Mouse (Mus musculus): ENCODE data around the gene Psma6. TPM values are rescaled to one million over a fixed set of nuclear protein-coding genes. Genes with fewer than 3 reads are reported as not detected.
"Not testable (repeated sequence)": the region's sequence is repeated elsewhere in the genome, so short reads cannot be mapped to it uniquely, and the experiment has no call there.

Gene Psma6
- 446 and 454 TPM in 2 replicates for polyA plus RNA-seq (2015; fragmentation: Nextera tagmentation; extraction: Ambion mirVana)

DNA sequence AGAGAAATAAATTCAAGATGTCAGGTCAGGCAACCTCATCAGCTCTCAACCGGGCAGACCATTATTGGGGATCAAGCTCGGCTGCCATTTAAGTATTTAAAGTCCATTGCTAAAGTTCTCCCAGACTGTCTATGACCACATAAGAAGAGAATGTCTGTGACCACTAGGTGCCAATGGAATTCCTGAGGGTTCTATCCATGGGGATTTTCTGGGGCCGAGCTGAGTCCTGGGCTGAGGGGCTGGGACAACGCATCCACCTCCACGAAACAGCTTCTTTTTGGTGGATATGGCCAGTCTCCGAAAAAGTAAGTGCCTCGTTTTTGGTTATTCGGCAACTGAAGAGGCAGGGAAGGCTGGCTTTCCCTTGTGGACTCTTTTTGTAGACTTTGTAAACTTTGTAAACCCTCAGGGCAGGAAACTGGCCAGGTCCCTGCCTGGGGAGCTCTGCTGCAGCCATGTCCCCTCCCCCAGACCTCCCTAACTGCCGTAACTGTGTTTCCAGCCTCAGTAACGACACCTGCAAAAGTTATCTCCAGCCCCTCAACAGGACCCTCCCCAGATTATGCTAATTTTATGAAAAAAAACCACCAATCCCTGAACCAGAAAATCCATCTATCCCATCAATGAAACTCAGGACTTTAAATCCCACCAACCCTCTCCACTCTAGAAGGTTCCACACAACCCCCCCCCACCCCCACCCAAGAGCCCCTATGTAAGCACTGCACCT, at the start of gene Psma6:
Gene Psma6 (plus strand): TSS at position 200 of the 727 bp plus-strand sequence.
- WGBS: 84% methylated on average over 10 of the region's 10 CpGs
- no peak within 1 kb of the TSS for H3K4me3 ChIP-seq

GRCm38 (mm10) chr12:55338490-55338889, 45.5 kb upstream of the Psma6 start:
- H3K4me3 ChIP-seq; ATAC-seq (ENCODE audit: low read depth); H3K4me2 ChIP-seq; H3K4me1 ChIP-seq (replicated peaks); H3K27me3 ChIP-seq; H3K27ac ChIP-seq (replicated peaks); H3K36me3 ChIP-seq; H3K9me3 ChIP-seq; H3K9ac ChIP-seq: not testable (repeated sequence)
- 93% methylated on average over 1 of the region's 2 CpGs for WGBS

More for the DNA sequence above, at the start of gene Psma6:
- no peak for ATAC-seq (ENCODE audit: low read depth)
- Histone ChIP-seq H3K36me3 (peaks cover 13% of the 10 kb centered on the region), H3K9ac (no peak within 1 kb of the TSS), H3K27ac (replicated peaks) (no peak within 1 kb of the TSS), H3K9me3 (no peaks in the 10 kb centered on the region), H3K4me2 (no peak within 1 kb of the TSS), H3K27me3 (no peaks in the 10 kb centered on the region), H3K4me1 (replicated peaks) (0 out of 2 replicates have a peak, but pooled peaks cover 6% of the 10 kb centered on the region)

GRCm38 (mm10) chr12:55343045-55343444, 41.0 kb upstream of the Psma6 start:
- not testable (repeated sequence) for ATAC-seq (ENCODE audit: low read depth); H3K4me2 ChIP-seq; H3K27me3 ChIP-seq; H3K4me1 ChIP-seq (replicated peaks); H3K9me3 ChIP-seq; H3K27ac ChIP-seq (replicated peaks); H3K36me3 ChIP-seq; H3K9ac ChIP-seq; H3K4me3 ChIP-seq
- WGBS: 89% methylated on average over 1 of the region's 1 CpGs

GRCm38 (mm10) chr12:55343998-55344397, 40.0 kb upstream of the Psma6 start:
- Histone ChIP-seq H3K4me2 (peak overlapping the region; percentile 26; the same call in 1 of the 2 replicates), H3K9ac (no peak overlapping the region), H3K4me3 (no peak overlapping the region), H3K9me3 (no peaks in the 10 kb centered on the region), H3K27me3 (no peaks in the 10 kb centered on the region), H3K27ac (replicated peaks) (peak overlapping the region; percentile 72), H3K4me1 (replicated peaks) (0 out of 2 replicates have a peak, but pooled peaks cover 6% of the 10 kb centered on the region), H3K36me3 (no peaks in the 10 kb centered on the region)
- WGBS: 75% methylated on average over 11 of the region's 11 CpGs
- ATAC-seq (ENCODE audit: low read depth): peak; percentile 82

DNA sequence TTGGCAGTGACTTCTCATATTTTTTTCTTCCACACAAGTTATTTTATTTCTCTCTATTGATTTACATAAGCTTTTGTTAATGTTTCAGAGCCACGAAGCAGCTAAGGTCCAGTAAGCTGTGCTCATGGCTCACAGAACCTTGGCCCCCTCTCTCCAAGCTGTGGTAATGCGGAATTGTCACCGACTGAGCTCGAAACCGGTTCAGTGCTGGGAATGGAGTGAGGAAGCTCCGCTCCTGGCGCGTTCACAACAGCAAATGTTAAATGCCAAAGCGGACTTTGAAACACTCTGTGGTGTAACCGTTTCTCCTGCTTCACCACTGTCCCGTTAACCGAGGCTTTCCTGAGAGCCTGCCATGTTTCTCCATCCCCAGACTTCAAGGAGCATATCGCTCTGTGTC, 39.4 kb upstream of the Psma6 start:
- Histone ChIP-seq H3K27ac (replicated peaks) (peak overlapping the region; percentile 72), H3K4me2 (peak overlapping the region; percentile 26; the same call in 1 of the 2 replicates)

GRCm38 (mm10) chr12:55353423-55353822, 30.6 kb upstream of the Psma6 start:
- Histone ChIP-seq H3K36me3 (no peaks in the 10 kb centered on the region), H3K4me2 (no peak overlapping the region), H3K4me3 (no peak overlapping the region), H3K9ac (no peak overlapping the region), H3K4me1 (replicated peaks) (no peaks in the 10 kb centered on the region), H3K27ac (replicated peaks) (no peak overlapping the region), H3K27me3 (no peaks in the 10 kb centered on the region), H3K9me3 (no peaks in the 10 kb centered on the region)
- no peak for ATAC-seq (ENCODE audit: low read depth)
- 83% methylated on average over 6 of the region's 6 CpGs for WGBS

More for the DNA sequence above, 39.4 kb upstream of the Psma6 start:
- Histone ChIP-seq H3K27me3 (no peaks in the 10 kb centered on the region), H3K4me3 (no peak overlapping the region), H3K9ac (no peak overlapping the region), H3K9me3 (no peaks in the 10 kb centered on the region), H3K4me1 (replicated peaks) (0 out of 2 replicates have a peak, but pooled peaks cover 6% of the 10 kb centered on the region), H3K36me3 (no peaks in the 10 kb centered on the region)
- ATAC-seq (ENCODE audit: low read depth): peak; percentile 65
- WGBS: 76% methylated on average over 13 of the region's 13 CpGs

DNA sequence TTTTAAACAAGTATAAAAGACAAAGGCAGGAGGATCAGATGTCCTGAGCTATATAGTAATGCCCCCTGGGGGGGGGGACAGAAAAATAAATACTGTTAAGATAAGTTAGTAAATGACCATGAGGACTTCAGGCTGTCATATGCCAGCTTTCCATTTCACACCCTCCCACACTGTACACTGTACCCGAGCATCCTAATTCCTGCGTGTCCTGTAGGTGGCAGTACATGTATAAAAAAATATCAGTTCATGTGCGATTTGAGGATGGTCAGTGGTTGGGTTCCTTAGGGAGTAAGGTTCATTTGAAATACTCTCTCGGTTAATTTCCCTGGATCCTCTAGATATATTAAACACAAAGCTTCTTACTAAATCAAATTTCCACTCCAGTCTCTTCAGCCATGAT, 29.1 kb upstream of the Psma6 start:
- H3K36me3 ChIP-seq: no peaks in the 10 kb centered on the region
- no peaks in the 10 kb centered on the region for H3K4me1 ChIP-seq (replicated peaks)
- H3K4me2 ChIP-seq: no peak overlapping the region
- H3K27ac ChIP-seq (replicated peaks): no peak overlapping the region
- no peak overlapping the region for H3K9ac ChIP-seq
- ATAC-seq (ENCODE audit: low read depth): peak; percentile 72; the same call in 1 of the 2 replicates
- no peaks in the 10 kb centered on the region for H3K27me3 ChIP-seq
- H3K4me3 ChIP-seq: no peak overlapping the region
- H3K9me3 ChIP-seq: no peaks in the 10 kb centered on the region
- WGBS: 53% methylated on average over 4 of the region's 4 CpGs

DNA sequence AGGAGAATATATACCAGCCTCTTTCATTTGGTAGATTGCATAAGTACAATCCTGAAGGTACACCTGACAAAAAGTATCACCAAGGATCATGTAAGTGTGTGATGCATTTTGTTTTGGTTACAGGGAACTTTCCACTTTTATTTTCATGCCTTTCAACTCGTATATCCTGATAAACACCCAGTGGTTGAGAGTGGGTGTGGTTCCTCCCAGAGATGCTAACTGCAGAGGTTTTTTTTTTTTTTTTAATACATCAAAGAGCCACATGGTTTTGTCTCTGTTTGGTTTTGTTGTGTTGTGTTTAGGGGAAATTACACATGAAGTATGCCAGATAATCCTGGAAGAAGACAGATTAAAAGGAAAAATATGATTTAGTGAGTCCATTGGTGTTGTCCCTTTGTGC, 26.7 kb upstream of the Psma6 start:
- no peak overlapping the region for H3K27ac ChIP-seq (replicated peaks)
- 82% methylated on average over 1 of the region's 1 CpGs for WGBS
- no peak for ATAC-seq (ENCODE audit: low read depth)
- no peaks in the 10 kb centered on the region for H3K36me3 ChIP-seq
- no peaks in the 10 kb centered on the region for H3K9me3 ChIP-seq
- no peak overlapping the region for H3K9ac ChIP-seq
- no peak overlapping the region for H3K4me3 ChIP-seq
- no peaks in the 10 kb centered on the region for H3K4me1 ChIP-seq (replicated peaks)
- no peaks in the 10 kb centered on the region for H3K27me3 ChIP-seq
- H3K4me2 ChIP-seq: no peak overlapping the region

GRCm38 (mm10) chr12:55360929-55361328, 23.1 kb upstream of the Psma6 start:
- H3K9ac ChIP-seq: no peak overlapping the region
- H3K36me3 ChIP-seq: no peaks in the 10 kb centered on the region
- no peaks in the 10 kb centered on the region for H3K9me3 ChIP-seq
- no peak overlapping the region for H3K27ac ChIP-seq (replicated peaks)
- no peaks in the 10 kb centered on the region for H3K27me3 ChIP-seq
- 79% methylated on average over 5 of the region's 5 CpGs for WGBS
- H3K4me1 ChIP-seq (replicated peaks): no peaks in the 10 kb centered on the region
- no peak overlapping the region for H3K4me3 ChIP-seq
- H3K4me2 ChIP-seq: no peak overlapping the region
- no peak for ATAC-seq (ENCODE audit: low read depth)

DNA sequence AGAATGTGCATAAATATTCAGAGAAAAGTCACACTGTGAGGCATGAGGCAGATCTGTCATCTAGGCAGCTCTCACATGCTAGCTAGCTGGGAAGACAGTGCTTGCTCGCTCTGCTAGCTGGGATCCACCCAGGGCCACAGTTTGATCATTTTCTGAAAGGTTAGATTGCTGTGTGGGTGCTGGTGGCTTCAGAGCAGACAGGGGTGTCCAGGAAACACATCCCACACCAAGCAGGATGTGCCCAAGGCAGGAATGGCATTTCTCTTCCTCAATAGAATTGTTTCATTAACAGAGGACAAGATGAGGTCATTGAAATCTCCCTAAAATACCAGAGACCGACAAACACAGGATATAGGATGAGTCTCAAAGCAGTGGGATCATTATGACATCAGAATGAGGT, 18.9 kb upstream of the Psma6 start:
- H3K4me1 ChIP-seq (replicated peaks): no peaks in the 10 kb centered on the region
- no peak overlapping the region for H3K4me2 ChIP-seq
- no peak overlapping the region for H3K4me3 ChIP-seq
- H3K27me3 ChIP-seq: no peaks in the 10 kb centered on the region
- no peak for ATAC-seq (ENCODE audit: low read depth)
- no peak overlapping the region for H3K9ac ChIP-seq
- WGBS: 73% methylated on average over 2 of the region's 2 CpGs
- no peak overlapping the region for H3K27ac ChIP-seq (replicated peaks)
- H3K36me3 ChIP-seq: no peaks in the 10 kb centered on the region
- no peaks in the 10 kb centered on the region for H3K9me3 ChIP-seq

GRCm38 (mm10) chr12:55372424-55373055, 11.5 kb upstream of the Psma6 start:
- no peak overlapping the region for H3K4me2 ChIP-seq
- no peaks in the 10 kb centered on the region for H3K4me1 ChIP-seq (replicated peaks)
- H3K36me3 ChIP-seq: no peaks in the 10 kb centered on the region
- H3K4me3 ChIP-seq: no peak overlapping the region
- 88% methylated on average over 3 of the region's 3 CpGs for WGBS
- no peak overlapping the region for H3K9ac ChIP-seq
- ATAC-seq (ENCODE audit: low read depth): no peak
- H3K27me3 ChIP-seq: no peaks in the 10 kb centered on the region
- H3K9me3 ChIP-seq: no peaks in the 10 kb centered on the region
- H3K27ac ChIP-seq (replicated peaks): no peak overlapping the region

GRCm38 (mm10) chr12:55376956-55377609, 6.9 kb upstream of the Psma6 start:
- Histone ChIP-seq H3K4me3 (no peak overlapping the region), H3K9me3 (no peaks in the 10 kb centered on the region), H3K27me3 (no peaks in the 10 kb centered on the region), H3K9ac (no peak overlapping the region), H3K4me2 (no peak overlapping the region), H3K27ac (replicated peaks) (no peak overlapping the region), H3K36me3 (peaks cover 12% of the 10 kb centered on the region), H3K4me1 (replicated peaks) (no peaks in the 10 kb centered on the region)
- ATAC-seq (ENCODE audit: low read depth): no peak
- WGBS: 89% methylated on average over 16 of the region's 16 CpGs
